Mouse (Mus musculus): ENCODE measurements around the gene Farp1. TPM values are rescaled to one million over a fixed set of nuclear protein-coding genes. Genes with fewer than 3 reads are reported as not detected.

Gene Farp1
- total and polyA plus RNA-seq, 3 experiments, result 6.4 to 11.1 (median 10.9) TPM

GRCm38 (mm10) chr14:121147026-121147425 is 112.0 kb downstream of the Farp1 start:
- 73% methylated on average over 3 of the region's 3 CpGs for WGBS
- H3K79me2 ChIP-seq (replicated peaks; ENCODE audit: control insufficient read depth, insufficient read depth, low read length), result no peaks in the 10 kb centered on the region
- no peaks in the 10 kb centered on the region for H3K27me3 ChIP-seq (ENCODE audit: control insufficient read depth, insufficient read depth, low read length)
- TF ChIP-seq EP300 (IDR thresholded peaks at IDR 0.05; ENCODE audit: insufficient read depth, low read depth, low read length) (no peak), POLR2A (IDR thresholded peaks at IDR 0.05; ENCODE audit: insufficient read depth, low read depth, low read length) (no peak), CTCF (IDR thresholded peaks at IDR 0.05) (no peak)
- H3K9ac ChIP-seq (ENCODE audit: low read depth, low read length), result no peak overlapping the region
- no peak overlapping the region for H3K27ac ChIP-seq
- H3K36me3 ChIP-seq (ENCODE audit: control insufficient read depth, insufficient read depth, low read length), result no peaks in the 10 kb centered on the region
- H3K4me3 ChIP-seq, result no peak overlapping the region
- intact Hi-C loops (cut with DNase I), result no loop called here
- DNase-seq, result no peak
- H3K4me1 ChIP-seq (ENCODE audit: control insufficient read depth, insufficient read depth, low read length), result peaks cover 4% of the 10 kb centered on the region

GRCm38 (mm10) chr14:121148088-121148785 is 113.2 kb downstream of the Farp1 start:
- intact Hi-C loops (cut with DNase I), result no loop called here
- no peak for DNase-seq
- H3K27ac ChIP-seq, result no peak overlapping the region
- H3K27me3 ChIP-seq (ENCODE audit: control insufficient read depth, insufficient read depth, low read length), result no peaks in the 10 kb centered on the region
- H3K36me3 ChIP-seq (ENCODE audit: control insufficient read depth, insufficient read depth, low read length), result no peaks in the 10 kb centered on the region
- TF ChIP-seq EP300 (IDR thresholded peaks at IDR 0.05; ENCODE audit: insufficient read depth, low read depth, low read length) (no peak), CTCF (IDR thresholded peaks at IDR 0.05) (no peak), POLR2A (IDR thresholded peaks at IDR 0.05; ENCODE audit: insufficient read depth, low read depth, low read length) (no peak)
- no peaks in the 10 kb centered on the region for H3K79me2 ChIP-seq (replicated peaks; ENCODE audit: control insufficient read depth, insufficient read depth, low read length)
- peaks cover 4% of the 10 kb centered on the region for H3K4me1 ChIP-seq (ENCODE audit: control insufficient read depth, insufficient read depth, low read length)
- no peak overlapping the region for H3K4me3 ChIP-seq
- H3K9ac ChIP-seq (ENCODE audit: low read depth, low read length), result no peak overlapping the region
- WGBS, result 91% methylated on average over 11 of the region's 11 CpGs

- no peaks in the 10 kb centered on the region for H3K36me3 ChIP-seq (ENCODE audit: control insufficient read depth, insufficient read depth, low read length)
- DNase-seq, result no peak
- intact Hi-C loops (cut with DNase I), result no loop called here
- no peaks in the 10 kb centered on the region for H3K27me3 ChIP-seq (ENCODE audit: control insufficient read depth, insufficient read depth, low read length)
- H3K79me2 ChIP-seq (replicated peaks; ENCODE audit: control insufficient read depth, insufficient read depth, low read length), result no peaks in the 10 kb centered on the region
- peaks cover 4% of the 10 kb centered on the region for H3K4me1 ChIP-seq (ENCODE audit: control insufficient read depth, insufficient read depth, low read length)
- 88% methylated on average over 5 of the region's 5 CpGs for WGBS
- no peak overlapping the region for H3K4me3 ChIP-seq
- no peak overlapping the region for H3K27ac ChIP-seq
- TF ChIP-seq POLR2A (IDR thresholded peaks at IDR 0.05; ENCODE audit: insufficient read depth, low read depth, low read length), result no peak
- no peak for TF ChIP-seq CTCF (IDR thresholded peaks at IDR 0.05)
- TF ChIP-seq EP300 (IDR thresholded peaks at IDR 0.05; ENCODE audit: insufficient read depth, low read depth, low read length), result no peak
- H3K9ac ChIP-seq (ENCODE audit: low read depth, low read length), result no peak overlapping the region
Observed at GRCm38 (mm10) chr14:121149984-121150383, 115.0 kb downstream of the Farp1 start.

- no peak overlapping the region for H3K27ac ChIP-seq
- no peaks in the 10 kb centered on the region for H3K27me3 ChIP-seq (ENCODE audit: control insufficient read depth, insufficient read depth, low read length)
- no peak overlapping the region for H3K9ac ChIP-seq (ENCODE audit: low read depth, low read length)
- intact Hi-C loops (cut with DNase I), result no loop called here
- H3K4me1 ChIP-seq (ENCODE audit: control insufficient read depth, insufficient read depth, low read length), result no peaks in the 10 kb centered on the region; the same call in 1 of the 2 replicates
- no peak for DNase-seq
- H3K36me3 ChIP-seq (ENCODE audit: control insufficient read depth, insufficient read depth, low read length), result no peaks in the 10 kb centered on the region
- H3K79me2 ChIP-seq (replicated peaks; ENCODE audit: control insufficient read depth, insufficient read depth, low read length), result no peaks in the 10 kb centered on the region
- WGBS, result 87% methylated on average over 10 of the region's 10 CpGs
- H3K4me3 ChIP-seq, result no peak overlapping the region
- no peak for TF ChIP-seq EP300 (IDR thresholded peaks at IDR 0.05; ENCODE audit: insufficient read depth, low read depth, low read length)
- no peak for TF ChIP-seq CTCF (IDR thresholded peaks at IDR 0.05)
- TF ChIP-seq POLR2A (IDR thresholded peaks at IDR 0.05; ENCODE audit: insufficient read depth, low read depth, low read length), result no peak
Observed at GRCm38 (mm10) chr14:121151837-121152236, 116.8 kb downstream of the Farp1 start.

- H3K36me3 ChIP-seq (ENCODE audit: control insufficient read depth, insufficient read depth, low read length), result no peaks in the 10 kb centered on the region
- no peak overlapping the region for H3K27ac ChIP-seq
- no peak overlapping the region for H3K4me3 ChIP-seq
- H3K4me1 ChIP-seq (ENCODE audit: control insufficient read depth, insufficient read depth, low read length), result no peaks in the 10 kb centered on the region; the same call in 1 of the 2 replicates
- intact Hi-C loops (cut with DNase I), result no loop called here
- DNase-seq, result no peak
- 90% methylated on average over 6 of the region's 6 CpGs for WGBS
- H3K27me3 ChIP-seq (ENCODE audit: control insufficient read depth, insufficient read depth, low read length), result no peaks in the 10 kb centered on the region
- TF ChIP-seq POLR2A (IDR thresholded peaks at IDR 0.05; ENCODE audit: insufficient read depth, low read depth, low read length), result no peak
- no peak for TF ChIP-seq CTCF (IDR thresholded peaks at IDR 0.05)
- TF ChIP-seq EP300 (IDR thresholded peaks at IDR 0.05; ENCODE audit: insufficient read depth, low read depth, low read length), result no peak
- no peak overlapping the region for H3K9ac ChIP-seq (ENCODE audit: low read depth, low read length)
- no peaks in the 10 kb centered on the region for H3K79me2 ChIP-seq (replicated peaks; ENCODE audit: control insufficient read depth, insufficient read depth, low read length)
Observed at GRCm38 (mm10) chr14:121152771-121153170, 117.8 kb downstream of the Farp1 start.

GRCm38 (mm10) chr14:121153260-121153659 is 118.3 kb downstream of the Farp1 start:
- no peaks in the 10 kb centered on the region for H3K36me3 ChIP-seq (ENCODE audit: control insufficient read depth, insufficient read depth, low read length)
- intact Hi-C loops (cut with DNase I), result no loop called here
- H3K27me3 ChIP-seq (ENCODE audit: control insufficient read depth, insufficient read depth, low read length), result no peaks in the 10 kb centered on the region
- no peak overlapping the region for H3K27ac ChIP-seq
- H3K79me2 ChIP-seq (replicated peaks; ENCODE audit: control insufficient read depth, insufficient read depth, low read length), result no peaks in the 10 kb centered on the region
- H3K4me3 ChIP-seq, result no peak overlapping the region
- H3K4me1 ChIP-seq (ENCODE audit: control insufficient read depth, insufficient read depth, low read length), result no peaks in the 10 kb centered on the region; the same call in 1 of the 2 replicates
- no peak for DNase-seq
- H3K9ac ChIP-seq (ENCODE audit: low read depth, low read length), result no peak overlapping the region
- TF ChIP-seq EP300 (IDR thresholded peaks at IDR 0.05; ENCODE audit: insufficient read depth, low read depth, low read length) (no peak), POLR2A (IDR thresholded peaks at IDR 0.05; ENCODE audit: insufficient read depth, low read depth, low read length) (no peak), CTCF (IDR thresholded peaks at IDR 0.05) (no peak)
- WGBS, result 92% methylated on average over 7 of the region's 7 CpGs

Data from heart, adult 2 months (tissue).